Mouse (Mus musculus) lung, postnatal 10 days (tissue): ENCODE results near the gene Cobl.
A peak's percentile ranks its signal among the peaks of the same experiment; 100 is the strongest.

Experiments used
- DNase-seq: peaks from one replicate; pipeline ENCODE4 v3.0.0; 2021

Cobl gene

DNA sequence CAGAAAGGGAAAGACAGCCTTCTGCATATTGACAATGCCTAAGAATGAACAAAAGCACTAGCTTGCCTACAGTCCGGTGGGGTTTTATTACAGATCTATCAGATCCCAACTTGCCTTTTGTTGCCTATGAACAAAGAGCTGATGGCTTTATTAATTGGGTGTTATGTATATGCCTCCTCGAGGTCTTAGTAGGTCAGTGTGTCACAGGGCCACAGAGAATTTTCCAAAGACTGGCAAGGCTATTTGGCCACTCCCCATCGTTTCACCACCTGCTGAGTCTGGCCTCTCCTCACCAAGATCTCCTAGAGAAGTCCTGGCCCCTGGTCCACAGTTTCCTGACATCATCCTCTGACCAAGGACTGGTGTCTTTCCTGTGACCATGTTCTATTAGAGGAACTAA lies 83.7 kb downstream of the Cobl start:
- no peak for DNase-seq

DNA sequence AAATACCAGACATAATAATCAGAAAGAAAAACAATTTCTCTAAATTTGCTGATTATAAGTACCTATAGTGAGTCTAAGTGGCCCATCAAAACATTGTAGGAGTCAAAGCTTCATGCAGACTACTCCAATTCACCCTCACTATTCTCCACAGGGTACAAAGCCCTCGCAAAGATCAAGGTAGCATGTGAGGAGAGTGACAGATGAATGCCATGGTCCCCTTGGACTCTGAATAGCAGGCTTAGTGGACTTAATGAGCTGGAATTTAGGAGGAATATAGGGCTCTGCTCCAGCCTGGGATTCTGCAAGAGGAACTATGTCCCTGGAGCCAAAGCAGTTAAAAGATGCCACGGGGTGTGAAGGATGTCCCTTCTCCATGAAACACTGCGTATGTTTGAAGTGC lies 88.1 kb downstream of the Cobl start:
- no peak for DNase-seq

GRCm38 (mm10) chr11:12373106-12374098 lies 91.4 kb downstream of the Cobl start:
- DNase-seq = peak; percentile 89

DNA sequence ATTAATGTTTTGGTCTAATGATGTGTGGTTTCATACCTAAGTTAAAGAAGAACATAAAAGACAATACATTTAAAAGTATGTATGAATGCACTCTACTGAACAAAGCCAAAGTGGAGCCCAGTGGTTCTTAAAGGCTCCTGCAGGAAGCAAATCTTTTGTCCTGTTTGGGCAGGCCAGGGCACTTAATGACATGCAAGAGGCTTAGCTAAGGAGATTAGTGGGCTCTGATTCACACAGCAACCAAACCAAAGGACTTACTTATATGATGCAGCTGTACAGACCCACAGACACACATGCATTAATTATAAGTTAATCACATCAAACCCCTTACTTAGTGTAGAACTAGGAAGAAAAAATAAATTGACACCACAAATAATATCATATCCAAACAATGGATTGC lies 93.8 kb downstream of the Cobl start:
- DNase-seq = no peak

DNA sequence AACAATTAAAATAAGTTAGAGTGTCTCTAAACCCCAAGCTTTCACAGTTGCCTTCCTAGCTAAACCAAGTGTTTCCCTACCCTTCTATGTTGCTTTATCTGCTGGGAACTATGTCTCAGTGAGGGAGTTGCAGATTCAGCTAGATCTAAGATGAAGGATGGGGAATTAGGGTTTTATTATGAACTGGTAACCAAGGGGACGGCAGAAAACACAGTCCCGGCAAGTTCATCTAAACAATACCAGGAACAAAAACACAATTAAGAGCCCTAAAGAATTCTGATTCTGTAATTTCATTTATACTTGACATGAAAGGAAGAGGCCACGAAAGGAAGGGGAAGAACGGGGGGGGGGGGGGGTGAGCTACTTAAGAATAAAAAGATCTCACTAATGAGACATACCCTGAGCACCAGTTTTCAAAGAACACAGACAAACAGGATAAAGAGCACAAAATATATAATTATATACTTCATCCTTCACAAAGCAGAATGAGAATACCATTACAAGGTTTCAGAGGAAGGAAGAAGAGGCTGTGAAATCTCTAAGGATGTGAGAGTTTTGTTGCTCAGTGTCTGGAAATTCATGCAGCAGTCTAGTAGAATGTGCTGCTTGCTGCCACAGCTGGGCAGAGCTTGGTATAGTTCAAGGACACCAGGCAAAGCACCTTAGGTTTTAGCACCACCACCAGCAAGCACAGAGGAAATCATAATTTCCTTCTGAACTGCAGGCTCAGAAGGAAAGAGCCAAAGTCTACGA lies 97.2 kb downstream of the Cobl start:
- DNase-seq = peak; percentile 22

DNA sequence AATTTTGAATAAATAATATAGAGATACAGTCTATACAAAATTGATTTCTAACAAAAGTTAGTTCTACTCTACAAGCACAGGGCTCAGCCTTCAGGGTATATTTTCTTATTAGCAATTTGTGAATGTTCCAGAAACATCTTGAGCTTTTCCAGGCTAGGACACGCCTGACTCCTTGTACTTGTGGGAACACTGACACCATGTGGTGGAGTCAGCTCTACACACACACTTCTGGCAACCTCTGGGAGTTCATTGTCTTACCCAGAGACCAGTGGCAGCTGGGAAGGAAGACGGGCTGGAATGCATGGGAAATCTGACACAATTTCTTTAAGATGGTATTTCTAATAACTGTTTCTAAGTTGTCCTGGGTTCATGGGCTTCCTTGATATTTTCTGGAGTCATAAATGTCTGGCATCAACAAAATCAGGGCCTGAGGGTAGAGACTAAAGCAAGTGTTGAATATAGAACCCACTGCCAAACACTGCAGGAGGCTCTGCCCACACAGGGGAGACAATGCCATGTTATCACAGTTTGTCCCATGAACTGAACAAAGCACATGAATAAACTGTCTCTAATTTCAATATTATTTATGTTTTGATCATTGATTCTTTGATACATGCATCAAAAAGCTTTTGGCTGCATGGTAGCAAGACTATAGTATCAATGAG lies 105.3 kb downstream of the Cobl start:
- DNase-seq = peak; percentile 82

- no peak for DNase-seq
Observed at GRCm38 (mm10) chr11:12358602-12359001, 106.2 kb downstream of the Cobl start.

GRCm38 (mm10) chr11:12355681-12356080 lies 109.1 kb downstream of the Cobl start:
- DNase-seq = peak; percentile 54

DNA sequence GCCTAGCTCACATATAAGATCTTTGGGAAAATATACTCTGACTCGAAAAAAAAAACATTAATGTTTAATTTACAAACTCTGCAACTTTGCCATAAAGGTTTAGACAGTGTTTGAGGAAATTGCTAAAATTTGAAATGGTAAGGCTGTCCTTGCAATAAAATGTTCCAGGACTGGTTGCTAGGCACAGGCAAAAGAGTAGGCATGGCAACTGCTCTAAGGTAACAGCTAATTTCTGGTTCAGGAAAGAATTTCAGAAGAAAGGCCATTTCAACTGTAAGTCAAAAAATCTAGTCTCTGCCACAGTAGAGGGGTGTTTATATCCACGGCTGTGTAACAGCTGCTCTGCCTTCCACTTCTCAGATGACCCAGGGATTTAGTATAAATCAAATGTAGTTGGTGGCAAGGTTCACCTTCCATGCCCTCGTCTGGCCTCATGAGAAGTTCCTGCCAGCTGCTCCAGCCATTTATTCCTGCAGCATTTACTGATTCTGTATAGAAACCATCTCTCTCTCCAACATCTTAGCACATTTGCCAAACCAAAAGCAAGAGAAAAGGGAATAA lies 113.7 kb downstream of the Cobl start:
- no peak for DNase-seq

- no peak for DNase-seq
Observed at GRCm38 (mm10) chr11:12350086-12350485, 114.7 kb downstream of the Cobl start.

DNA sequence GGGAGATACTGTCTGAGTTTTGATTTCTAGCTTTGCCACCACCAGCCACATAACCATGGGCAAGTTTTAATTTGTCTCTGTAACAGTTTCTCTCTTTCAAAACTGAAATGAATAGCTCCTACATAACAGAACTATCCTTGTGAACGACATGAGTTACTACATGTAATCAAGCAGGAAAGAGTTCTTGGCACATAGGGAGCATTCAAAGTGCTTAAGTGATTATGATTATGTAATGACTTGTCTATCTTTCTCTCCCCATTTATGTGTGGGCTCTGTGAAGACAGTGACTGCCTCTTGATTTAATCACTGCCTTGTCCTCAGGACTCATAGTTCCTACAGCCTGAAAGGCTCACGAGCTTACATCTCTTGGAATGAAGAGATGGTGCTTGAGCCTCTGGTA lies 118.3 kb downstream of the Cobl start:
- no peak for DNase-seq

- no peak for DNase-seq
Observed at GRCm38 (mm10) chr11:12343686-12344085, 121.1 kb downstream of the Cobl start.

DNA sequence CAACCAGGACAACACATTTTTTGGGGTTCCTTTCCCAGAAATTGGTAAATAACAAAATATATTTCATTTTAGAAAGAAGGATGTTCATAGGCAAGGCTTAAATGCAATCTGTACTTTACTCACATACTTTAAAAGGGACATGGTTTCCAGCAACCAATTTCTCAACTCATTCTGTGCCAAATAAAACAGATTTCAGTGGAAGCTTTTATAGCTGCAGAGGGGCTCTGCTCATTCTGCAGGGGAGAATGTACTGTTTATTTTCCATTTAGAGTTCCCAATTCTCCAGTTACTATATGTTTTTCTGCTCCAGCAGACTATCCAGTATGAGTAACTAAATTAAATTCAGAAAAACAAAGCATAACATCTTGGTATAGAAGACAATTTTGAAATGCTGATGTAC lies 124.1 kb downstream of the Cobl start:
- DNase-seq = no peak

DNA sequence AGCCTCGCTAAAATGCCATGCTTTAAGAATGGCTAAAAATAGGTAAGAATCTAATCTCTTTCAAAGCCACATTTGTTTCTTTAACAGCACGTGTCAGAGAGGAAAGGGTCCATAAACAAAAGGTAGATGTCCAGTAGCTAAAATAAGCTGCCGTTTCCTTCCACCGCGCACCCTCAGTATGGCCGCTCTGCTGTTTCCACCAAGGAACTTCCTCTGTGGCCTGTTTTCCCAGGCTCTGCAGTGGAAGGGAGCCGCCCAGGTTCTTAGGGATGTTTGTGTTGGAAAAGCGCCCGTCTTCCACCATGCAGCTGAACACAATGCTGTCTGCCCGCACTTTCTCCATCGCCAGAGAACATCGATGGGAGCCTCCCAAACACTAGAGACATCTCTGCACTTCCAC lies 128.6 kb downstream of the Cobl start:
- peak; percentile 86 for DNase-seq

- DNase-seq = peak; percentile 69
Observed at GRCm38 (mm10) chr11:12331997-12332396, 132.8 kb downstream of the Cobl start.

- no peak for DNase-seq
Observed at GRCm38 (mm10) chr11:12321445-12321844, 143.3 kb downstream of the Cobl start.

DNA sequence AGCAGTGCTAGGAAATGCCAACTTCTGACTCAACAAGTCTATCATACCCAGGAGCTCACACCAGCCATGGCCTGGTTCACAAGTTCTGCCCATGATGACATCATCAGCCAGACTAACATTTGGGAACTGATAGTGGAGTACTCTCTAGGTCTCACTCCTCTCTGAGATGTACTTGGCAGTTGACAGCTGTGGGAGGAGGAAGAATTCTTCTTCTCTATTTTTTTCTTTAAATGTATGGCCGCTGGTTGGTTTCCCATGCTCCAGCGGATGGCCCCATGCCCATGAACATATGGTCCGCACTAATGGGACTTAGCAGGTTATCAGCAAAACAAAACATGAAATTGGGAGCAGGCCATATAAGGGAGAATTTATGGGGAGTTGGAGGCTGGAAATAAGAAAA lies 145.4 kb downstream of the Cobl start:
- DNase-seq = no peak

DNA sequence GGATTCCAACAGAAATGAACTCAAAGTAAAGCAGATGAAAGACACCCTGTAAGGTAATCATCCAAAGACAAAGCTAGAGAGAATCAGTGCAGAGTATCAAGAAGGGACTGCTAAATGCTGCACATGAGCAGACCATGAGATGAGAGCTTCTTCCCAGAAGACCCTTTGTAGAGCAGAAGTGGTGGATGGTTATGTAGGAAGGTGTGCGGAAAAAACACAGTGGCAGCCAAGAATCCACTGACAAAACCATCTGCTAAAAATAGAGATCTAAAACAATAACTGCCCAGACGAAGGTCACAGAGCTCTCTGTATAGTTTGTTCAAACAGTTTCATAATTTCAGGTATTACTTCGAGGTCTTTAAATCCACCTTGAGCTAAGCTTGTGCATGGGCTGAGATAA lies 149.1 kb downstream of the Cobl start:
- no peak for DNase-seq

DNA sequence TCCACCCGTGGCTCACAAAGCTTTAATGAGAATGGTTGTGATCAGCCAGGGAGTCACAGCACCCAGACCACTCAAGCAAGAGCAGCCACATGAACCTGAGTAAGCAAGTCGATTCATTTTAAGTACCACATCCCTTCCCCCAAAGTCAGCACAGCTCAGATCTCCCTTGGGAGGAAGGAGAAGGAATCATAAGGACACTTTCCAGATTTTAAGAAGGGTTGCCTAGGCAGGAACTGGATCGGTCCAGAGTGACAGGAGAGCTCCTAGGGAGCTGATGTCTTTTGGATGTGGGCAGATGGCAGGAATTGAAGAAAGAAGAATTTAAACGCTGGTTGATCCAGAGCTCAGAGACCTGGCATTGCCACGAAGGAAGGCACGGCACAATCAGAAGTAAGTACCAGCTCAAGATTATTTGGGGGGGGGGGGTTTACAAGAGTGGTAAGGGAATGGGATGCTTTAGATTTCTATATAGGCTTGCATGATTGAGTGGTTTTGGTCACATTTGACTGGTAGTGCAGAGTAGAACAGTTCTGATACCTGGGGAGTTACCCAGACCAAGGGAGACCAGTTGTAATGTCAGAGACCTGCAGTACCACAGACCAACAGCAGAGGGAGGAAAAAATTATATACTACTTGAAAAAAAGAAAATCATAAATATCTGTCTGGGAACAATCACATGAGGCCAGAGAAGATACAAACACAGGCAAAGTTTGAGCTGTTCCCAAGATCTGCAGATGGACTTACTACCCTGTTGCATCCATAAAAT lies 150.3 kb downstream of the Cobl start:
- DNase-seq = peak; percentile 60

- no peak for DNase-seq
Observed at GRCm38 (mm10) chr11:12311419-12311818, 153.3 kb downstream of the Cobl start.

DNA sequence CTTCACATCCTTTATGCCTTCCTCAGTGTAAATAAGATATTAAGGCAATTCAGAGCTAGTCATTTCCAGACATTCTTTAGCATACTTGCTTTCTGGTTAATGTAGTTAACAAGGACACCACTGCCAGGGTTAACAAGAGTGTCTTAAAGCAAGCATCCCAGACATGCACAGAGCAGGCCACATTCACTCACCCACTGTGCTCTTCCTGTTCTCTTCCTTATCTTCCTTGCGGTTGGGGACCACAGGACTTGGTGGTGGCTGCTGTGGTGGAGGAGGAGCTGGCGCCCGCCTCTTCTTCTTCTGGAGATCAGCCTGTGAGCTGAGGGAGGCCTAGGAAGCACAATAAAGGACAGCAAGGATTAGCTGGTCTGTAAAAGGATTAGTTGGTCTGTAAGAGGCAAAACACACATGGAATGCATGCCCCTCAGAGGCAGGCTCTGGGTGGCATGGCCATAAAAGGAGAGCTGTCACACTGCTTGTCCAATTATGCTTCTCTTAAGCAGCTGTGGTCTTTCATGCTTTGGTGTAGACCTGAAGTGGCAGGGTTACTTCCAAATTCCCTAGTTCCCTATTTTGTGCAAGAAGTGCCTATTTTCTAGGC lies 155.2 kb downstream of the Cobl start:
- no peak for DNase-seq

DNA sequence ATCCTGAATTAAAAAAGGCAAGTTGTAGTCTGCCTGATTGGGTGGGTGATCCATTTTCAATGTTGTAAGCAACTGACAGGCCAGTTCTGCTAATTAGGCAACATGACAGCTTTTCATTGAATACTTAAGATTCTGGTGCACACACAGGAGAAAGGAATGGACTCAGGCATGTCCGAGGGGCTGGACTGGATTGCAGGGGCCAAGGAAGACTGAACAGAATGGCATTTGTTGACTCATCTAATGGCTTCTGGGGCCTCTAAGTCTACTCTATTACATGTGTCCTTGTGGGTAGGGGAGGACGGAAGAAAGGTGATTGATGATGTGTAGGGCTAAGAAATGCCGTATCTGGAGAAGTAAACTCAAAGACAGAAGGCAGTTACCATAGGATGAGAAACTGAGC lies 159.9 kb downstream of the Cobl start:
- DNase-seq = no peak
